Mouse (Mus musculus) testis, adult 2 months (tissue): ENCODE measurements at regions not wholly inside any gene's neighbourhood (a gene's known extent, or its start where the extent isn't known, plus 50 kb on each side); places are given as distances from the start of the nearest gene placed in this dataset.

ENCODE experiments used
- H3K27ac ChIP-seq: fragments of 200-500 bp; 2 replicates; pipeline ENCODE4 v1.5.1; 2012; ENCODE audit warnings: low read depth, low read length; ENCODE audit not compliant: control insufficient read depth, insufficient read depth
- H3K27me3 ChIP-seq: fragments of 200-500 bp; 2 replicates; pipeline ENCODE4 v1.6.1; 2012; ENCODE audit warnings: mild to moderate bottlenecking, low read length, moderate library complexity; ENCODE audit not compliant: control insufficient read depth, insufficient read depth
- H3K36me3 ChIP-seq: fragments of 200-500 bp; 2 replicates; pipeline ENCODE4 v1.6.1; 2012; ENCODE audit warnings: mild to moderate bottlenecking, low read length; ENCODE audit not compliant: control insufficient read depth, insufficient read depth
- H3K4me1 ChIP-seq: fragments of 200-500 bp; 2 replicates; pipeline ENCODE4 v1.6.1; 2012; ENCODE audit warnings: low read length; ENCODE audit not compliant: control insufficient read depth, insufficient read depth
- H3K4me3 ChIP-seq: fragments of 200-500 bp; 2 replicates; pipeline ENCODE4 v1.5.1; 2012; ENCODE audit warnings: low read depth, mild to moderate bottlenecking, low read length, moderate library complexity, mixed read lengths; ENCODE audit not compliant: control insufficient read depth
- CTCF ChIP-seq: fragments of 200-500 bp; IDR thresholded peaks from 2 replicates; pipeline ENCODE4 v1.5.1; 2012; ENCODE audit warnings: low read depth, mild to moderate bottlenecking, inconsistent platforms, low read length, moderate library complexity; ENCODE audit not compliant: control insufficient read depth, insufficient read depth, insufficient replicate concordance
- POLR2A ChIP-seq: fragments of 200-500 bp; IDR thresholded peaks from 2 replicates; pipeline ENCODE4 v1.6.1; 2012; ENCODE audit warnings: low read depth, mild to moderate bottlenecking, inconsistent platforms, low read length, moderate library complexity; ENCODE audit not compliant: control insufficient read depth

DNA sequence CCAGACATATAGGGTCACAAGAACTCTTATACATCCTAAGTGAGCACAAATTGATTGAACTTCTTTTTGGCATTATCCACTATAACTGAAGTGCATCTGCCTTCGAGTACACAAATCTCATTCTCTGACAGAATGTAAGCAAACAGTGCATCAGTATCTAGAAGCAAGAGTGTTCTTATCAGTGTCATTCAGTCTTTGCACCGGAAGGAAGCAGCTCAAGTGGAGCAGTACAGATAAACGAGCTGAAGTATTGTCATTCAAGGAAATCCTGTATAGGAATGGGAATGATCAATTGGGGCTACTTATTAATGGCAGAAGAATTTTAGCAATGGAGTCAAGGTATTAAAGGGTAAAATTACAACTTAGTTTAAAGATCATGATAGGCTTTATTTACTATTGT lies 74.3 kb upstream of the Pdc start:
- Histone ChIP-seq H3K27ac (no peak overlapping the region), H3K36me3 (no peaks in the 10 kb centered on the region), H3K4me1 (no peaks in the 10 kb centered on the region), H3K27me3 (no peaks in the 10 kb centered on the region), H3K4me3 (no peak overlapping the region)
- TF ChIP-seq CTCF: no peak
- TF ChIP-seq POLR2A: no peak

DNA sequence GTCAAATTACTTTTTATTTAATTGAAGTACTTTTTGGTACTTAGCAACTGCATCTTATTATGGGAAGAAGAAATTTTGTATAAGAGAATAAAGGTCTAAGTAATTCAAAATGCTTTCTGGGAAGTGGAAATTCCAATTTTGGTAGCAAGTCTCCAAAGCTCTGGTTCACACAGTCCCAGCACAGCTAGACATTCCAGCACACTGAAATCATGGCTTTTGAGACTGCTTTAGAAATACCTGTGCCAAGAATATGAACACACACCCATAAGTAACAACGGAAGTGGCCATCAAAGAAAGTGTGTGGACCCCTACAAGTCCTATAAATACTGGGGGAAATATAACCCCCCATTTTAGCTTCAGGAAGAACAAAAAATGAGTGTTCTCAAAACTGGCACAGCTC lies 67.8 kb upstream of the Pdc start:
- TF ChIP-seq CTCF: no peak
- no peak for TF ChIP-seq POLR2A
- H3K27me3 ChIP-seq: no peaks in the 10 kb centered on the region
- H3K27ac ChIP-seq: no peak overlapping the region
- H3K4me1 ChIP-seq: no peaks in the 10 kb centered on the region
- no peak overlapping the region for H3K4me3 ChIP-seq
- no peaks in the 10 kb centered on the region for H3K36me3 ChIP-seq

DNA sequence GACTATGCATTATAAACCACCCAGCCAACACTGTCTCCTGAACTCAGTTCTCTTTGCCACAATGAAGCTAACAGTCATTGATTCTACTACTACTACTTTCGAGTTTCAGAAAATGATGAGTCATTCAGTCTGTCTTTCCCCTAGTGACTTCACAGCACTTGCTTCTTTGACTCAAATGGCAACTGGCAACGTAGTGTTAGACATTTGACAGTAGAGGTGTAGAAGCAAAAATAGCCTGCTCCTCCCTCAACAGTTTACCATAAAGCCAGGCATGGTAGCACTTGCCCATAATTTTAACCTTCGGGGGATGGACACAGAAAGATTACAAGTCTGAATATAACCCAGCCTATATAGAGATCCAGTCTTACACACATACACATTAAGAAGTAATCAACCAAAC lies 67.3 kb upstream of the Pdc start:
- TF ChIP-seq CTCF (no peak), POLR2A (no peak)
- Histone ChIP-seq H3K4me3 (no peak overlapping the region), H3K4me1 (no peaks in the 10 kb centered on the region), H3K27ac (no peak overlapping the region), H3K27me3 (no peaks in the 10 kb centered on the region), H3K36me3 (no peaks in the 10 kb centered on the region)

DNA sequence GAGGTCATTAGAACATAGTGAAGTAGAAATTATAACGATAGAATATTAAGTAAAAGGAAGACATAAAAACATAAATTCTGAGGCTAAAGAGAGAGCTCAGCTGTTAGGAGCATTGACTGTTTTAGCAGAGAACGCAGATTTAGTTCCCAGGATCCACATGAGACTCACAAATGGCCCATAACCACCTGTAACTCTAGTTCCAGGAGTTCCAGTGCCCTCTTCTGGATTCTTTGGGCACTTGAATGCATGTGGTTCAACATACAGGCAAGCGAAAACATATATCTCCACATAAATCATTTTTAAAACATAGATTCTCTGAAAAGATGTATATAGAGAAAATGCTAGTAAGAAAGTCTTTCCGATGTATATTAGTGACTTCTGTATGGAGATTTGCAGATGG lies 61.6 kb upstream of the Pdc start:
- TF ChIP-seq CTCF (no peak), POLR2A (no peak)
- Histone ChIP-seq H3K36me3 (no peaks in the 10 kb centered on the region), H3K27ac (no peak overlapping the region)

DNA sequence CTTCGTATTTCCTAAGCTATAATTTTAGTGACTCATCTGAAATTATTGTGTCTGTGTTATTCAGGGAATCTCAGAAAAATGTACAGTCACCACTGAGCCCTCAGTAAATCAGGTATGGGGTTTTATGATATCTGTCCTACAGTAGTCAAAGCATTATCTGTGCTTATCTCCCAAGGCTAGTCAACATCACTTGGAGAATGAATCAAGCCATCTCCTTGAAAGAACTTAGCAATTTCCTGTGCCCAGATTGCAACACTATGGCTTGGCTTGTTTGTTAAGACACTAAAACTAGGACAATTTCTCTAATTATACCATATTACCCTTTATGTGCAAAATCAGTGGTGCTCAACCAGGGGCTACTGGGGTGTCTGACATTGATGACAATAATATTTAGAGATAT lies 58.9 kb upstream of the Pdc start:
- no peaks in the 10 kb centered on the region for H3K36me3 ChIP-seq
- H3K27me3 ChIP-seq: no peaks in the 10 kb centered on the region
- H3K4me3 ChIP-seq: no peak overlapping the region
- H3K27ac ChIP-seq: no peak overlapping the region
- H3K4me1 ChIP-seq: no peaks in the 10 kb centered on the region
- TF ChIP-seq POLR2A (no peak), CTCF (no peak)

More for the DNA sequence above, 61.6 kb upstream of the Pdc start:
- Histone ChIP-seq H3K4me3 (no peak overlapping the region), H3K4me1 (no peaks in the 10 kb centered on the region), H3K27me3 (no peaks in the 10 kb centered on the region)

DNA sequence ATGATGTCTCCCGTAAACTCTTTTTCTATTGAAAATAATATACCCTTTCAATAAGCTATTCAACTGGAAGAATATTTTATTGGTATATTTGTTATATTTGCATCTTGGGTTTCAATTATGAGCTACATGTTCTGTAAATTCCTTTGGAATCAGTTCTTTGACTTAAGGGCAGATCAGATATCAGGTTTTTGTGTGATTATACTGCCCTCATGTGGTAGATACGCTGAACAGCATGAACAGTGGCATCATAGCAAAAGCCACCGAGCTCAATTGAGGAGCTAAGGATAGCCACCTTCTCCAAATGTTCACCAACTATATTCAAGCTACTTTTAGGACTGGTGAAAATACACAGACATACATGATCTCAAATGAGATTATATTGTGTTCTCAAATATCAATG lies 52.7 kb upstream of the Pdc start:
- no peak overlapping the region for H3K27ac ChIP-seq
- H3K27me3 ChIP-seq: no peaks in the 10 kb centered on the region
- no peak overlapping the region for H3K4me3 ChIP-seq
- TF ChIP-seq CTCF: peak; percentile 26; the same call in 1 of the 2 replicates
- TF ChIP-seq POLR2A: no peak
- H3K36me3 ChIP-seq: no peaks in the 10 kb centered on the region
- no peaks in the 10 kb centered on the region for H3K4me1 ChIP-seq

DNA sequence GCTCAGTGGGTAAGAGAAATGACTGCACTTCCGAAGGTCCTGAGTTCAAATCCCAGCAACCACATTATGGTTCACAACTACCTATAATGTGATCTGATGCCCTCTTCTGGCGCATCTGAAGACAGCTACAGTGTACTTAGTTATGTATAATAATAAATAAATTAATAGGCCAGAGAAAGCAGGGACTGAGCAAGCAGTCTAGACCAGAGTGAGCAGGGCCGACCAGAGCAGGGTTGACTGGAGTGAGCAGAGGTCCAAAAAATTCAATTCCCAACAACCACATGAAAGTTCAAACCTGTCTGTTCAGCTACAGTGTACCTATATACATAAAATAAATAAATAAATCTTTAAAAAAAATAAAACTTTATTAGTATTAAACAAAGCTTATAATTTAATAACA lies 52.2 kb upstream of the Pdc start:
- Histone ChIP-seq H3K4me3 (no peak overlapping the region), H3K4me1 (no peaks in the 10 kb centered on the region), H3K27ac (no peak overlapping the region), H3K27me3 (no peaks in the 10 kb centered on the region), H3K36me3 (no peaks in the 10 kb centered on the region)
- TF ChIP-seq CTCF: no peak
- TF ChIP-seq POLR2A: no peak
